Mouse (Mus musculus) lung, postnatal 4 days (tissue): ENCODE measurements around the gene Ube2t.
A peak's percentile ranks its signal among the peaks of the same experiment; 100 is the strongest.

Experiments
- DNase-seq, 2 experiments: peaks; one replicate each; pipeline ENCODE4 v3.0.0; 2021

The Ube2t gene

GRCm38 (mm10) chr1:134995954-134996353 lies 33.6 kb downstream of the Ube2t start:
- DNase-seq, result peak in 1 of 2 experiments; percentile 28

GRCm38 (mm10) chr1:134996471-134996870 lies 34.1 kb downstream of the Ube2t start:
- no peak for DNase-seq

- DNase-seq, result no peak
These were observed 35.2 kb downstream of the Ube2t start for GRCm38 (mm10) chr1:134997568-134997967.

DNA sequence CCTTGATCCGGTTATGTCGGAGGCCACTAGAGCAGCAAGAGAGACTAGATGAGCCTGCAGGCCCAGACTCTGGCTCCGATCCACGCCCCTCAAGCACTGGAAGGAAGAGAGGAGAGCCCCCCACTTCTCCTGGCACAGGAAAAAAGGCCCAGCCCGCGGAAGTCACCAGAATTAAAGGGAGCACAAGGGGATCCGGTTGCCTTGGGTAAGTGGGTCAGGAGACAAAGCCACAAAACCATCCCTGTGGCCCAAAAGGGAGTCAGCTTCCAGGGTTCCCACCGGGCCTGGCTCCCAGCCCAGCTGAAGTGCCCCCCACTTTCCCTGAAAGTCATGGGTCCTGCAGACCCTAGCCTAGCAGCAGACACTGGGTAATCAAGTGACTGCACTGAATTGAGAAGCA lies 35.9 kb downstream of the Ube2t start:
- DNase-seq, result no peak

- DNase-seq, result no peak
These were observed 38.2 kb downstream of the Ube2t start for GRCm38 (mm10) chr1:135000527-135000926.

GRCm38 (mm10) chr1:135003346-135003745 lies 41.0 kb downstream of the Ube2t start:
- no peak for DNase-seq

GRCm38 (mm10) chr1:135005696-135006095 lies 43.3 kb downstream of the Ube2t start:
- peak in 1 of 2 experiments; percentile 38 for DNase-seq

- DNase-seq, result no peak
These were observed 47.5 kb downstream of the Ube2t start for GRCm38 (mm10) chr1:135009833-135010232.

- no peak for DNase-seq
These were observed 49.5 kb downstream of the Ube2t start for GRCm38 (mm10) chr1:135011912-135012311.

DNA sequence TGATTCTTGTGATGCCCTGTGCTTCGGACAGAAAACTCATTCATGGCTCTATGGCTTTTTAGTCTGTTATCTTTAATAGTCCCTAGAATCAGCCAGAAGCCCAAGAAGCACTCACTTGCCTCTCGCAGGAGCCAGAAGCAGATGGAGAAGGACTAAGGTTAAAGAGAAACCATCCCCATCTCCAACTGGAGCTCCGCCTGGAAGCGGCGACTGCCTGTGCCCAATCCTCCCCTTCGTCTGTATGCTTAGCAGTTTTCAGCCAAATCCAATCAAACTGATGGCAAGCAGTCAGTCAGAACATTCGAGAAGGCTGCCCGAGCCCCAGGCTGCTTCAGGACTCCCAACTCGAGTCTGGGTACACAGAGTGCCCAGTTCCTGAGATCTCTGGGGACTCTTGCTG lies 50.1 kb downstream of the Ube2t start:
- no peak for DNase-seq

GRCm38 (mm10) chr1:135014921-135015445 lies 52.6 kb downstream of the Ube2t start:
- peak in 1 of 2 experiments; percentile 14 for DNase-seq

DNA sequence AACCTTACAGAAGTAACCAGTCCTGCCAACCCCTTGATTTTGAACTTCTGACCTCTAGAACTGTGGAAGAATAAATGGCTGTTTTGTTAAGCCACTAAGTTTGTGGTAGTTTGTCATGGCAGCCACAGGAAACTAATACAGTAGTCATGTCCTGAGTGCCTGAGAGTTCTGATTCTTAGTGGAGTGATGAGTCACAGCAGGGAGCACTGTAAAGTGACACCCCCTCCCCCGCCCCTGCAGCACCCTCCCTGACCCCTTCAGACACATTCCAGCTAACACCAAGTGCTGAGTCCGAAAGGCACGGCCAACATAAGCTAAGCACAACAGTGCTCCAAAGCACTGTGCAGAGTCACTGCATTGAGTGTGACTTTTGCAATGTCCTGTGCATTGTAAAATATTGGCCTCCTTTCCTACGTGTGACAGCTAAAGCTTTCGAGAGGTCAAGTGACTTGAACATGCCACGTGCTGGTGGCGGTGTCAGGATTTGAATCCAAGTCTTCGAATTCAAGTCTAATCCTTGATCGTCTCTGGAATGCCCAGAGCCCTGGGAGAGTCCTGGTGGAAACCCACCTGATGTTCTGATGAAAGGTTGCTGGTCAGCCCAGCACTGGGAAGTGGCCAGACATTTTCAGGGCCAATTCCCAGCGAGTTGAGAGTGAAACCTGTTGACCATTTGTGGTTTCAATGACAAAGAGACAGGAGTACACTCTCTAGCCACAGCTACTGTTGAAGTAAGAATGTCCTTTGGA lies 54.7 kb downstream of the Ube2t start:
- no peak for DNase-seq

DNA sequence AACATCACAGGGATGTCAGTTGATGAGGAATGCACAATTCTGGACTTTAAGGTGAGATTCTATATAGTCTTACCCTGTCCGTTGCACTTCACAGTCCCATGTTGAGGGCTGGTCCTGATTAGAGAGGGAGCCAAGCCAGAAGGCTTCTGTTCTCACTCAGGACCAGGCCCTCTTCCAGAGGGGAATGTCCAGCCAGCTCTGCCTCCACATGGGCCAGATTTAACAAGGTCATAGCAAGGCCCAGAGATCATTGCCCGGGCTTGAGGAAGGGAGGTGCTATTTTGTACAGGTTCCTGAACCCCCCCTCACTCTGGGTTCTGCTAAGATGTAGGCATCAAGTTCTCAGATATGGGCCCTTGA lies 55.3 kb downstream of the Ube2t start:
- no peak for DNase-seq

DNA sequence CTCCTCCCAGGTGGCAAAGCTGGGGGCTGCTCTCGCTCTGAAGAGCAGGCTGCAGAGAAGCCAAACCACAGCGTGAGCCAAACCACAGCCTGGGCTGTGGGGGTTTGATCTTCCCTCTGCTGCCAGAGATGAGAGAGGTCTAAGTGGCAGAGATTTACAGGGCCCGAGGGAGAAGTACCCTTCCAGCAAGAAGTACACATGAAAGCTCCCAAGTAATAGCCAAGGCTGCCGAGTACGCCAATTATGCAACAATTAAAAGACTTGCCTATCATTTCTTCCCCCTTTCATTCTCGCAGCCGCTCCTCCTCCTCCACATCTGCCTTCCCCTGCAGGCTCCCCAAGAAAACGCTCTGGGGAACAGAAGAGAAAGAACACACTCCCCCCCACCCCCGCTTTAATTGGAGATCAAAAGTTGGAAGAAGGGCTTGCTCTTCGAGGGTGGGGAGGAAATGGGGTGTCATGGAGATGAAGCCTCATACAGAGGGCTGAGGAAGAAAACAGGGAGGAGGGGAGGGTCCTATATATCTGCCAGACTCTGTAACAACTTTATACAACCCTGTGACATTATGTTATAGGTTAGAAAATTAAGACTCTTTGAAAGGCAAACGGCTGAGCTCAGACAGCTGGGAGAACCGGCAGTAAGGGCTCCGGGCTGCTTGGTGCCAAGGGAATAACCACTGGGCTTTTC lies 56.9 kb downstream of the Ube2t start:
- peak in 1 of 2 experiments; percentile 39 for DNase-seq

DNA sequence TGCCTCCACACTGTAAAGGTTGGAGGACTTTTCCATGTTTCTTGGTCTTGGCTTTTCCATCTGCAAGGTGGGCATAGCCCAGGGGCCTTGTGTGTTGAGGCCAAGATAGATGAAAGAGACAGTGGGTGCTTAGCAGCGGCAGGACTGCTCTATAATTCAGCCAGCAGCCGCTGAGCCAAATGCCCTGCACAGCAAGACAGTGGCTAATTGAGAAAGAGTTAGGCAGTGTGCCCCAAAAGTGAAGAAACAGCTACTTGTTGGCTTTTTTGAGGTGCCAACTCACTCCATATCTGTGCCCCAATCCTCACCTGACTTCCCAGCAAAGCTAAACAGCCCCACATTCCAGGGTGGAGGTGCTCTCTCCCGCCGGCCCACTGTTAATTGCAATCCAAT lies 57.4 kb downstream of the Ube2t start:
- DNase-seq, result no peak

GRCm38 (mm10) chr1:135020281-135020940 lies 58.0 kb downstream of the Ube2t start:
- no peak for DNase-seq

GRCm38 (mm10) chr1:135020970-135021369 lies 58.6 kb downstream of the Ube2t start:
- DNase-seq, result peak; percentile 61 to 76

DNA sequence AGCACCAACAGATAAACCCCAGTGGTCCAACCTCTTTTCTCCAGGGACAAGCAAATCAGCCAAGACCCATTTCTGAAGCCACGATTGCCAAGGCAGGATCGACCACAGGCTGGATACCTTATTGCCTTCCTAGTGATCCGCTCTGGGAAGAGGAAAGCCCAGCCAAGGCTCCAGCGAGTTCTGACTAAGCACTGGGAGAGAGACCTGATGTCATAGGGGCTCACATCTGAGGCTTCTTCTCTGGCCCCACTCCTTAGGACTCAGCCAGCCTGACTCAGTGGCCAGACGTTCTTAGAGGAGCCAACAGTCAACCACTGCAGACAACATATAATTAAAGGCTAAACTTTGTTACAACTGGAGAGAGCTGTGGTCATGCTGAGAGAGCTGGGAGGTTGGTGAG lies 59.6 kb downstream of the Ube2t start:
- DNase-seq, result no peak

- no peak for DNase-seq
These were observed 61.2 kb downstream of the Ube2t start for GRCm38 (mm10) chr1:135023583-135023982.
